Mouse (Mus musculus) thymus, adult 2 months (tissue): ENCODE results near the gene Xirp1. TPM values are rescaled to one million over a fixed set of nuclear protein-coding genes. Genes with fewer than 3 reads are reported as not detected.

Source experiments
- DNase-seq: peaks from one replicate; pipeline ENCODE4 v3.0.0; 2021
- H3K27ac ChIP-seq: fragments of 200-500 bp; 2 replicates; pipeline ENCODE4 v1.5.1; 2012; ENCODE audit warnings: low read length, control low read depth; ENCODE audit not compliant: control insufficient read depth, insufficient read depth
- H3K27me3 ChIP-seq: fragments of 200-500 bp; 2 replicates; pipeline ENCODE4 v1.6.1; 2012; ENCODE audit warnings: mild to moderate bottlenecking, low read length, moderate library complexity, mixed read lengths; ENCODE audit not compliant: control insufficient read depth, insufficient read depth
- H3K36me3 ChIP-seq: fragments of 200-500 bp; 2 replicates; pipeline ENCODE4 v1.6.1; 2012; ENCODE audit warnings: mild to moderate bottlenecking, low read length, moderate library complexity; ENCODE audit not compliant: control insufficient read depth, insufficient read depth
- H3K4me1 ChIP-seq: fragments of 200-500 bp; replicated peaks from 2 replicates; pipeline ENCODE4 v1.6.1; 2012; ENCODE audit warnings: low read length; ENCODE audit not compliant: control insufficient read depth, insufficient read depth
- H3K4me3 ChIP-seq: fragments of 200-500 bp; 2 replicates; pipeline ENCODE4 v1.5.1; 2012; ENCODE audit warnings: mild to moderate bottlenecking, low read length, control low read depth, moderate library complexity; ENCODE audit not compliant: control insufficient read depth, insufficient read depth
- CTCF ChIP-seq: fragments of 200-500 bp; IDR thresholded peaks from 2 replicates; pipeline ENCODE4 v1.5.1; 2012; ENCODE audit warnings: mild to moderate bottlenecking, control low read depth, low read length, moderate library complexity, borderline replicate concordance; ENCODE audit not compliant: control insufficient read depth, poor library complexity, insufficient read depth; ENCODE audit errors: extremely low read depth
- POLR2A ChIP-seq: fragments of 200-500 bp; IDR thresholded peaks from 2 replicates; pipeline ENCODE4 v1.6.1; 2012; ENCODE audit warnings: mild to moderate bottlenecking, low read length, control low read depth, moderate library complexity; ENCODE audit not compliant: control insufficient read depth, poor library complexity, insufficient read depth; ENCODE audit errors: extremely low read depth
- WGBS: fragments of 180-500 bp; shearing (Covaris S2); methylation state at CpG from one replicate; pipeline ENCODE4 v1.1.7; 2018; 5-methylcytosine and 5-hydroxymethylcytosine counted together
- polyA plus RNA-seq: library from polyadenylated mRNA; depleted of rRNA; stranded (reverse); fragments of >200 nt; gene quantifications from 2 replicates; pipeline ENCODE4 v1.2.3, GENCODE M21; 2012; rRNA removed

The Xirp1 gene
- 0.24 and 2.3 TPM in 2 replicates for polyA plus RNA-seq

GRCm38 (mm10) chr9:120023086-120023811 lies at the start of gene Xirp1:
Gene Xirp1, minus strand, starts transcription at chr9:120023598.
- TF ChIP-seq CTCF (no peak), POLR2A (no peak)
- Histone ChIP-seq H3K36me3 (no peaks in the 10 kb centered on the region), H3K4me1 (peaks cover 12% of the 10 kb centered on the region; the same call in 1 of the 2 replicates), H3K27me3 (no peaks in the 10 kb centered on the region), H3K4me3 (no peak within 1 kb of the TSS), H3K27ac (no peak within 1 kb of the TSS)
- no peak for DNase-seq
- 90% methylated on average over 18 of the region's 18 CpGs for WGBS

- H3K4me1 ChIP-seq: peaks cover 12% of the 10 kb centered on the region
- H3K36me3 ChIP-seq: no peaks in the 10 kb centered on the region
- no peaks in the 10 kb centered on the region for H3K27me3 ChIP-seq
- WGBS: 5% methylated on average over 3 of the region's 3 CpGs
- peak; percentile 67 for DNase-seq
- H3K4me3 ChIP-seq: no peak overlapping the region
- H3K27ac ChIP-seq: no peak overlapping the region
- TF ChIP-seq CTCF (peak; percentile 92), POLR2A (no peak)
These were observed 49.8 kb upstream of the Xirp1 start for GRCm38 (mm10) chr9:120073169-120073568.

- H3K36me3 ChIP-seq: no peaks in the 10 kb centered on the region
- TF ChIP-seq POLR2A: no peak
- no peak for TF ChIP-seq CTCF
- no peak for DNase-seq
- no peak overlapping the region for H3K4me3 ChIP-seq
- 91% methylated on average over 2 of the region's 2 CpGs for WGBS
- H3K4me1 ChIP-seq: peaks cover 10% of the 10 kb centered on the region
- no peaks in the 10 kb centered on the region for H3K27me3 ChIP-seq
- H3K27ac ChIP-seq: no peak overlapping the region
These were observed 47.9 kb upstream of the Xirp1 start for GRCm38 (mm10) chr9:120071251-120071650.

DNA sequence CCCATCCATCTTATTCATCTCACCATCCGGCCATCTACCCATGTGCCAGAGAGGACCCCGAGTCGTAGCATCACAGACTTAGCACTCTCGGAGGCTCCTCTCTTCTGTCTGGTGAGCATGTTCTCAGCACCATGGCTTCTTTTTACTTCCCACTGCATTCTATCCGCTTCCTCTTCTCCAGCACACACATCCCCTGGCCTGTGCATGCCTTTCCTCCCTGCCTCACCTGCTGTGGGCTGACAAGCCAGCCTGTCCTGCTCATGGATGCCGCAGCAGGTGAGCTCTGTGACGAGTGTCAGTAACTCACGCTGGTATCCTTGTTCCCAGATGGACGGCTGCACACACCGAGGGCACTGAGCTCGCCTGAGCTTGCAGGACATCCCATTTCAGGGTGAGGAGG lies 46.4 kb upstream of the Xirp1 start, which contains the start of gene Cx3cr1:
Gene Cx3cr1, minus strand, starts transcription at position 101 of the 400 bp plus-strand sequence.
- Histone ChIP-seq H3K4me1 (peaks cover 10% of the 10 kb centered on the region), H3K4me3 (no peak within 1 kb of the TSS), H3K27me3 (no peaks in the 10 kb centered on the region), H3K27ac (no peak within 1 kb of the TSS), H3K36me3 (no peaks in the 10 kb centered on the region)
- no peak for TF ChIP-seq CTCF
- no peak for TF ChIP-seq POLR2A
- WGBS: 96% methylated on average over 11 of the region's 11 CpGs
- no peak for DNase-seq

GRCm38 (mm10) chr9:120068047-120068446 lies 44.6 kb upstream of the Xirp1 start:
- no peak for TF ChIP-seq CTCF
- TF ChIP-seq POLR2A: no peak
- H3K27me3 ChIP-seq: no peaks in the 10 kb centered on the region
- WGBS: 11% methylated on average over 10 of the region's 10 CpGs
- H3K27ac ChIP-seq: no peak overlapping the region
- no peak for DNase-seq
- no peak overlapping the region for H3K4me3 ChIP-seq
- no peaks in the 10 kb centered on the region for H3K36me3 ChIP-seq
- peaks cover 10% of the 10 kb centered on the region for H3K4me1 ChIP-seq

DNA sequence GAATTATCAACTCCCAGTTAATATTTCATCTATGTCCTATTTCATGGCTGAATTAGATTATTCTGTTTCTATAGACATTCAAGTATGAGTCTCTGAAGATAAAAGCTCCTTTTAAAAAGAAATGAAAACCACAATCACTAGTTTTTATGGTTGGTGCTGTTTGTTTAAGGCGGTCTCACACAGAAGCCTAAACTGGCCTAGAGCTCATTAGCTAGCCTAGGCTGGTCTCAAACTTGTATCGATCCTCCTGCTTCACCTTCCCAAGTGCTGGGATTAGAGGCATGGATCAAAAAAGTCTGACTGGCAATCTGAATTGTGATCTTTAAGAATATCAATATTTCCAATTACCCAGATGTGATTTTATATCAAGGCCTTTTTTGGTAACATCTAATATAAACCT lies 44.2 kb upstream of the Xirp1 start:
- TF ChIP-seq POLR2A: no peak
- no peak for TF ChIP-seq CTCF
- Histone ChIP-seq H3K36me3 (no peaks in the 10 kb centered on the region), H3K27ac (no peak overlapping the region), H3K4me1 (peaks cover 6% of the 10 kb centered on the region; the same call in 1 of the 2 replicates), H3K4me3 (no peak overlapping the region), H3K27me3 (no peaks in the 10 kb centered on the region)
- DNase-seq: no peak
- 30% methylated on average over 2 of the region's 2 CpGs for WGBS
